Mouse (Mus musculus) urinary bladder, postnatal 0 days (tissue): ENCODE results near the gene Bms1. TPM values are rescaled to one million over a fixed set of nuclear protein-coding genes. Genes with fewer than 3 reads are reported as not detected.

Experiments
- microRNA-seq: library from miRNA; unstranded; fragments of <30 nt; microRNA quantifications from one replicate; pipeline ENCODE4, GENCODE M21; 2016
- polyA plus RNA-seq: library from polyadenylated mRNA; unstranded; fragments of >200 nt; fragmentation: Nextera tagmentation; extraction: Ambion mirVana; gene quantifications from 2 replicates; pipeline ENCODE4 v1.2.1, GENCODE M21; 2015

The Bms1 gene
- 12.8 and 14.3 TPM in 2 replicates for polyA plus RNA-seq

DNA sequence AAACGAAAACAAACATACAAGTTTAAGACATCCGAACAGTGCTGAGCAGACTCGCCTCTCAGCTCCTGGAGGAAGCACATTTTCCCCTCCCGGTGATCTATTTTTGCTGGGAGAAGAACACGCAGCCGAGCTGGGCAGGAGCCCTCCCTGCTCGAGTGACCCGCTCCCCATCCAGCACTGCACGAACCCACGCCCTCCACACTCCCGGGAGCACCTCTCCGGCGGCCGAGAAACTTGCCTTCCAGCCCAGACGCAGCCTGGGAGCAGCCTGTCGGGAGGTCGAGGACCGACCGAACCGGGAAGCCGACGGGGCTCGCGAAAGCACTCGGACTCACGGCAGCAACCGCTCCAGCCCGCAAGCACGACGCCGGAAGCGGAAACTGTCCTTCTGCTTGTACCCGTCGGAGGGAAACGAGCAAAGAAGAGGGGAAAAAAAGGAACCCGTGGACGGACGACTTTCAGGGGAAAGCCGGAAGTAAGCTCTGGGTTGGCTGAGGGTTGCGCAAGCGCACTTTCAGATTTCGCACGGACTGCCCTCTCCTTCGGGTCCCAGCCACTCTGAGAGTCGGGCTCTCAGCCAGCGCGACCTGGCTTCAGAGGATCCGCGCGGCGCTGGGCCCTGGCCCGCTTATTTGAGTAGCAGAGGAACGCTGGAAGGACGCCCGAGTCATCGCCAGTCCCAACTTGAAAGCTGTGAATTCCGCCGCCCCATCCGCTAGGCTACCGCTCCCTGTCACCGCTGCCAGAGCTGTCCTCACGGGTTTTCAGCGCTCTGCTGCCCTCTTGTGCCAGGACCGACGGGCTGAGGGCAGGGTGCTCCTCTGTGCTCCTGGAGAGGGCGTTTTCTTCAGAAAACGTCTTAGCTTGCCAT lies at the start of gene Bms1:
Bms1 (minus strand) TSS at position 425 of the 871 bp plus-strand sequence.

DNA sequence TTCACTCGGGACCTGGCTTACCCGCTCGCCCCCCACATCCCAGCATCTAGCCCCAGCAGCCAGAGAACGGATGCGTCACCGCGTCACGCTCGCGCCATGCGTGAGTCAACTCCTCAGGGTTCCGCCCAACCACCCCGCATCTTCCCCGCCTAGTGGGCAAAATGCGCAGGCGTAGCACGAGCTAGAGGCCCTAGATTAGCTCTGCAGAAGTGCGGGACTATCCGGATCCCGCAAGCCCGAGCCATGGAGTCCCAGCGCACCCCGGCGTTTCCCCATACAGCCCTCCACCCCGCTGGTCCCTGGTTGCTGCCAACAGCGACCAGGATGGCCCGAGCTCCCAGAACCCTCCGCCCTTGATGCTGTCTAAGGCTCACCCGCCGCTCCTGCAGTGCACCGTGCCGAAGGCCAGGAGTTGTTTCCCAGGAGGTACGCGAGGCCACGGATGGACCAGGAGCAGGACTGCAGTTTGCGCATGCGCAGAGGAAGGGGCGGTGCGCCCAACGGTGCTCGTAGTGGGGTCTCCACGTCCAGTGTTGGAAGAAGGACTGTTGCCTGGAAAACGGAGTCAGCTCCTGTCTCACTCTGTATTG lies 35.9 kb upstream of the Bms1 start, which contains the start of gene Zfp248:
Zfp248 (minus strand) TSS at position 487 of the 590 bp plus-strand sequence.

Small RNA genes lying within 50 kb of the gene (microRNA-seq; reads per million reads assigned to microRNA genes)
- not detected for gene Gm25953

Other genes with a start within 250 kb of the Bms1 start
- 0.22 and 0.40 TPM in 2 replicates for gene Ret, start 221.8 kb downstream of the Bms1 start, polyA plus RNA-seq
- gene Zfp248, start 36.1 kb upstream of the Bms1 start, polyA plus RNA-seq, result 3.5 and 3.6 TPM in 2 replicates
- gene Zfp9, start 59.8 kb upstream of the Bms1 start, polyA plus RNA-seq, result 6.1 and 7.6 TPM in 2 replicates
- gene Ankrd26, start 142.8 kb upstream of the Bms1 start, polyA plus RNA-seq, result 2.8 and 4.9 TPM in 2 replicates